Mouse (Mus musculus) ES-Bruce4 (cell line): ENCODE measurements around the gene Fasl. TPM values are rescaled to one million over a fixed set of nuclear protein-coding genes. Genes with fewer than 3 reads are reported as not detected.

Experiments
- H3K27ac ChIP-seq: 2 replicates; pipeline ENCODE4 v1.5.1; 2012; ENCODE audit warnings: low read length, inconsistent platforms; ENCODE audit not compliant: insufficient read depth
- H3K27me3 ChIP-seq: 2 replicates; pipeline ENCODE4 v1.6.1; 2012; ENCODE audit warnings: mild to moderate bottlenecking, low read length, inconsistent platforms; ENCODE audit not compliant: control insufficient read depth, poor library complexity, insufficient read depth, severe bottlenecking
- H3K36me3 ChIP-seq: 2 replicates; pipeline ENCODE4 v1.6.1; 2012; ENCODE audit warnings: inconsistent platforms, mild to moderate bottlenecking, low read length, moderate library complexity; ENCODE audit not compliant: control insufficient read depth, poor library complexity, insufficient read depth, severe bottlenecking
- H3K4me1 ChIP-seq: one replicate; pipeline ENCODE4 v1.8.1; 2011; ENCODE audit warnings: low read length; ENCODE audit not compliant: control insufficient read depth, insufficient read depth
- H3K4me3 ChIP-seq: 2 replicates; pipeline ENCODE4 v1.5.1; 2011; ENCODE audit warnings: low read depth, mild to moderate bottlenecking, low read length
- H3K9ac ChIP-seq: 2 replicates; pipeline ENCODE4 v1.6.1; 2012; ENCODE audit warnings: low read depth, mild to moderate bottlenecking, inconsistent platforms; ENCODE audit not compliant: poor library complexity, severe bottlenecking
- H3K9me3 ChIP-seq: replicated peaks from 2 replicates; pipeline ENCODE4 v1.6.1; 2012; ENCODE audit warnings: mild to moderate bottlenecking, low read length, inconsistent platforms; ENCODE audit not compliant: control insufficient read depth, poor library complexity, insufficient read depth, severe bottlenecking
- CTCF ChIP-seq: IDR thresholded peaks from one replicate; pipeline ENCODE4 v1.8.1; 2011; ENCODE audit warnings: low read depth, low read length
- EP300 ChIP-seq: IDR thresholded peaks from 2 replicates; pipeline ENCODE4 v1.6.1; 2011; ENCODE audit warnings: low read depth, low read length; ENCODE audit not compliant: insufficient read depth
- POLR2A ChIP-seq: IDR thresholded peaks from one replicate; pipeline ENCODE4 v1.8.1; 2011; ENCODE audit warnings: low read length; ENCODE audit not compliant: insufficient read depth
- polyA plus RNA-seq: library from polyadenylated mRNA; stranded (reverse); fragments of >200 nt; gene quantifications from 2 replicates; pipeline ENCODE4 v1.2.4, GENCODE M21; 2011; ENCODE audit warnings: low read depth; ENCODE audit not compliant: missing spikeins, insufficient read depth, insufficient read length

Gene Fasl
- polyA plus RNA-seq: not detected in 2 replicates

- no peaks in the 10 kb centered on the region for H3K36me3 ChIP-seq
- no peaks in the 10 kb centered on the region for H3K4me1 ChIP-seq
- no peak for TF ChIP-seq POLR2A
- TF ChIP-seq CTCF: no peak
- TF ChIP-seq EP300: no peak
- H3K27ac ChIP-seq: no peak within 1 kb of the TSS
- no peak within 1 kb of the TSS for H3K4me3 ChIP-seq
- H3K27me3 ChIP-seq: no peaks in the 10 kb centered on the region
- H3K9me3 ChIP-seq: no peaks in the 10 kb centered on the region
- no peak within 1 kb of the TSS for H3K9ac ChIP-seq
Measured at GRCm38 (mm10) chr1:161788339-161788738, at the start of gene Fasl. TSS of gene Fasl (minus strand) at chr1:161788495.

- Histone ChIP-seq H3K27me3 (no peaks in the 10 kb centered on the region), H3K4me1 (no peaks in the 10 kb centered on the region), H3K27ac (no peak overlapping the region), H3K9me3 (no peaks in the 10 kb centered on the region), H3K9ac (no peak overlapping the region), H3K36me3 (peaks cover 6% of the 10 kb centered on the region), H3K4me3 (no peak overlapping the region)
- TF ChIP-seq CTCF (no peak), POLR2A (no peak), EP300 (no peak)
Measured at GRCm38 (mm10) chr1:161826677-161827076, 38.4 kb upstream of the Fasl start.

- Histone ChIP-seq H3K27me3 (no peaks in the 10 kb centered on the region), H3K4me1 (no peaks in the 10 kb centered on the region), H3K9ac (no peak overlapping the region), H3K4me3 (no peak overlapping the region), H3K27ac (no peak overlapping the region), H3K9me3 (no peaks in the 10 kb centered on the region), H3K36me3 (no peaks in the 10 kb centered on the region)
- TF ChIP-seq EP300 (no peak), CTCF (no peak), POLR2A (no peak)
Measured at GRCm38 (mm10) chr1:161809428-161809827, 21.1 kb upstream of the Fasl start.

- TF ChIP-seq POLR2A (no peak), EP300 (no peak), CTCF (no peak)
- Histone ChIP-seq H3K36me3 (no peaks in the 10 kb centered on the region), H3K27me3 (no peaks in the 10 kb centered on the region), H3K9ac (no peak overlapping the region), H3K4me1 (no peaks in the 10 kb centered on the region), H3K9me3 (no peaks in the 10 kb centered on the region), H3K27ac (no peak overlapping the region), H3K4me3 (no peak overlapping the region)
Measured at GRCm38 (mm10) chr1:161808980-161809379, 20.7 kb upstream of the Fasl start.

- TF ChIP-seq CTCF (no peak), EP300 (no peak), POLR2A (no peak)
- Histone ChIP-seq H3K27ac (no peak overlapping the region), H3K27me3 (no peaks in the 10 kb centered on the region)
Measured at GRCm38 (mm10) chr1:161804541-161804971, 16.3 kb upstream of the Fasl start.

GRCm38 (mm10) chr1:161801321-161801720 lies 13.0 kb upstream of the Fasl start:
- no peak overlapping the region for H3K4me3 ChIP-seq
- no peaks in the 10 kb centered on the region for H3K4me1 ChIP-seq
- H3K27me3 ChIP-seq: no peaks in the 10 kb centered on the region
- H3K9ac ChIP-seq: no peak overlapping the region
- no peaks in the 10 kb centered on the region for H3K9me3 ChIP-seq
- TF ChIP-seq POLR2A (no peak), EP300 (no peak), CTCF (no peak)
- no peaks in the 10 kb centered on the region for H3K36me3 ChIP-seq
- H3K27ac ChIP-seq: no peak overlapping the region

More at GRCm38 (mm10) chr1:161804541-161804971, 16.3 kb upstream of the Fasl start:
- Histone ChIP-seq H3K9ac (no peak overlapping the region), H3K4me1 (no peaks in the 10 kb centered on the region), H3K36me3 (no peaks in the 10 kb centered on the region), H3K4me3 (no peak overlapping the region), H3K9me3 (no peaks in the 10 kb centered on the region)
